Mouse (Mus musculus) kidney, postnatal 4 days (tissue): ENCODE measurements around the gene Scn1a.

Experiments
- DNase-seq, 2 experiments: peaks; one replicate each; pipeline ENCODE4 v3.0.0; 2021; ENCODE audit warnings: mixed read lengths in 2 of 2

Scn1a gene

DNA sequence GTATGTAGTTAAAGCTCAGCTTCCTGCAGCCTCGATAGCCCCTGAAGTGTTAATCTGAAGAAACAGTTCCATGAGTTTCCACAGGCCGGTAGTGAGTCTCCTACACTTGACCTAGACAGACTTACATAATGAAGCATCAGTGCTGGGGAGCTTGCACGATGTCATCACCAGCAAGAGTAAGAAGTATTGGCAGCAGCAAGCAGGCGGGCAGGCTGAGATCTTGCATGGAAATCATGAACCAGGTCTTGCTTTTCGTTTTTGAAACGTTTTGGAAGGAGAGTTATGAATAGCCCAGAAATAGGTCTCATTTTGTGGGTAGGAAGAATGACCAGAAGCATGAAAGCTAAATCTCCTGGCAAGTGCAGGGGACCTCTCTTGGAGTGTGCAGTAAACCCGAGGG, at the start of gene Scn1a:
TSS of gene Scn1a (minus strand) at position 130 of the 400 bp plus-strand sequence.
- DNase-seq = peak in 1 of 2 experiments; percentile 2

GRCm38 (mm10) chr2:66478395-66478794, 37.8 kb upstream of the Scn1a start:
- DNase-seq = no peak

DNA sequence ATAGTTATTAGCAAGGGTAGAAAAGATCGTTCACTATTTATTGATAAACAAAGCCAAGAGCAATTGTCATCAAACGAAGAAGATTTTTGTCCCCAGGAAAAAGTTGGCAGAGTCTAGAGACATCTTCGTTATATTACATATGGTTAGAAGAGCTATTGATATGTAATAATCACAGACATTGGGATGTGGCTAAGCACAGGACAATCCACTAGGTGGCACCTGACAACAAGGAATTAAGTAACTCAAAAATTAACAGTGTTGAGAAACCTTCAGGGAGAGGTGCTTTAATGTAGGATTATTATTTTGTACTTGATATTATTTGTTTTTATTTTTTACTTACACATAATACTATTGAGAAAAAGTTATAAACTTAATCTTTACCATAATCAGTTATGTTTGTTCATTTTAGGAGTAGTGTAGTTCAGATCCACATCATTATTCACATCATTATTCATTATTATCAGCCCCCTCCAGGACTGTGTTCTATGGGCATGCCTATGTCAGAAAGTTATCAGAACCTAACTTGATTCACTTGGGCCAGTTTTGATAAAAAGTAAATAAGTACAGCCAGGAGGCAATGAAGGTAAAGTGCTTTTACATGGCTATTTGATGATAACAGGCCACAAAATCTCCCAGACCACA, 32.7 kb upstream of the Scn1a start:
- peak; percentile 8 to 14 for DNase-seq

DNA sequence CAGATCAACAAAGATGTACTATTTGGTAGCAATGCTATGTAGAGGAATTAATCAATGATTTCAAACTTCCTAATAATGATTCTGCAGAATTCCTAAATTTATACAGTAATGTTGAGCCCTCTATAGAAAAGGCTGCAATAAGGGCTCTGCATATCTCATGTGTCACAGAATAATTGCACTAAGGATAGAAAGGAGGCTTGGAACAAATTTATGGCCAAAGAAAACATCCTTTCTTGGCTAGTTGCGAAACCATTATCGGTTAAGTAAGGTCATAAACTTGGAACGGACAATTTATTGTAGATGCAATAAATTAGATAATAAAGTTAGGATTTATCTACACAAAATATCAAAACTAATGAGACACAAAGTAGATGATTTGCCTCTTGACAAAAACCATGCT, 24.8 kb upstream of the Scn1a start:
- DNase-seq = no peak

DNA sequence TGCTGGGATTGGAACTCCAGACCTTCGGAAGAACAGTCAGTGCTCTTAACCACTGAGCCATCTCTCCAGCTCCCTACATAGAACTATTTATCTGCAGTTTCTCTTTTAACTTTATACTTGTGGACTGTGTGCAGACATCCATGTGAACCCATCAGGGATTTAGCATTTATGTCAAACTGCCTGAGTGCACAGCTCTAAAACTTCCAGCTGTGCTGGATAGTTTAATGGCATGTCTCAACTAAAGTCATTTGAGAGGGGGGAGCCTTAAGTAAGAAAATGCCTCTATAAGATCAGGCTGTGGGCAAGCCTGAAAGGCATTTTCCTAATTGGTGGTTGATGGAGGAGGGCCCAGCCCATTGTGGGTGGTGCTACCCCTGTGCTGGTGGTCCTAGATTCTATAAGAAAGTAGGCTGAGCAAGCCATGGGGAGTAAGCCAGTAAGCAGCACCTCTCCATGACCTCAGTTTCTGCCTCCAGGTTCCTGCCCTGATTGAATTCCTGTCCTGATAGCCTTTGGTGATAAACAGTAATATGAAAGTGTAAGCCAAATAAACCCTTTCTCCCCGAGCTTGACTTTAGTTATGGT, 24.3 kb upstream of the Scn1a start:
- DNase-seq = peak in 1 of 2 experiments; percentile 14

DNA sequence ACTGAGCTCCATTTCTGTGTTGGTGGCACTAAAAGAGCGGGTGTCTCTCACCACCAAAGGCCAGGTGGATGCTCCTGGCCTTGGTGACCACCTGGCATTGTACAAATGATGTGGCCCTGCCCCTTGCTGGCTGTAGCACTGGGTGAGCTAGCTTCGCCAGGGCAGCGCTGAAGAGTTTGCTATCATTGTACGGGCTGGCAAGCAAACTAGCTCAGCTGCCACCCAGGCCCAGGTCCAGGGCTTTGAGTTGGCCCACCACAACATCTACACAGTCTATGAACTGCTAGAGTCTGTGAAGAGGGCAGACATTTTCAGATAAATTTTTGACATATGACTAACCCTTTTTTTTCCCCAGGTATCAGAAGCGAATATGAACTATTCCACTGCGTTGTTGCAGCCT, 23.3 kb upstream of the Scn1a start:
- no peak for DNase-seq

DNA sequence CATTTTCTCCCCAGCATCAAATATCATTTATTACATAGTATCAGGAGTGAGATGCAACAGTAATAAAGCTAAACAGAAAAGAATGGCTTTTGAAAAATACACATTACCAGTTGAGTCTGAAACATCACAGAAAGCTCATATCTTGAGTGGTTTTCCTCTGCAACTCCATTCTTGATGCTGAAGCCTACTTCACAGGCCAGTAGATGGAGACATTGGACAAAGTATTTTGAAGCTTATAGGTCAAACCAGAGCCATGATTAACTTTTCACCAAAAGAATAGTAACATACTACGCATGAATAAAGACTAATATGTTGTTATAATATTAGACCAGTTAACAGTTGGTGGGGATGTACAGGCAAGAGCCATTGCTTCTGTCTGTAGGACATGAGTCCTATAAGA, 21.8 kb upstream of the Scn1a start:
- DNase-seq = no peak

GRCm38 (mm10) chr2:66439764-66440471, 722 bp downstream of the Scn1a start:
- DNase-seq = peak; percentile 18 to 19

DNA sequence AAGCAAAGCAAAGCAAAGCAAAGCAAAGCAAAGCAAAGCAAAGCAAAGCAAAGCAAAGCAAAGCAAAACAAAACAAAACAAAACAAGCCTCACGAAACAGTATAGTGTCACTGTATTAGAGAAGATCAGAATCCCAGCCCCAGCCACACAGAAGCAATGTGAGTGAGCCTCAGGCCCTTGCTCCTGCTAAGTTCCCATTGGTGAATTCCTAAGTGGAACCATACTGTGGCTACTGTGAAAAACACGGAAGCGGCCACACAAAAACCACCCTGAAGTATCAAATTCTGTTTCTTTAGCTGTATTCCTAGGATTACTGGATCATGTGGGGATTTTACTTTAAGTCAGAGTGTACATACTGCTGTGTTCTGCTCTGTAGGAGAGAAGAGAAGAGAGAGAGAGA, 4.4 kb downstream of the Scn1a start:
- DNase-seq = no peak

- peak; percentile 25 to 48 for DNase-seq
Measured at GRCm38 (mm10) chr2:66409740-66410290, 30.8 kb downstream of the Scn1a start.

DNA sequence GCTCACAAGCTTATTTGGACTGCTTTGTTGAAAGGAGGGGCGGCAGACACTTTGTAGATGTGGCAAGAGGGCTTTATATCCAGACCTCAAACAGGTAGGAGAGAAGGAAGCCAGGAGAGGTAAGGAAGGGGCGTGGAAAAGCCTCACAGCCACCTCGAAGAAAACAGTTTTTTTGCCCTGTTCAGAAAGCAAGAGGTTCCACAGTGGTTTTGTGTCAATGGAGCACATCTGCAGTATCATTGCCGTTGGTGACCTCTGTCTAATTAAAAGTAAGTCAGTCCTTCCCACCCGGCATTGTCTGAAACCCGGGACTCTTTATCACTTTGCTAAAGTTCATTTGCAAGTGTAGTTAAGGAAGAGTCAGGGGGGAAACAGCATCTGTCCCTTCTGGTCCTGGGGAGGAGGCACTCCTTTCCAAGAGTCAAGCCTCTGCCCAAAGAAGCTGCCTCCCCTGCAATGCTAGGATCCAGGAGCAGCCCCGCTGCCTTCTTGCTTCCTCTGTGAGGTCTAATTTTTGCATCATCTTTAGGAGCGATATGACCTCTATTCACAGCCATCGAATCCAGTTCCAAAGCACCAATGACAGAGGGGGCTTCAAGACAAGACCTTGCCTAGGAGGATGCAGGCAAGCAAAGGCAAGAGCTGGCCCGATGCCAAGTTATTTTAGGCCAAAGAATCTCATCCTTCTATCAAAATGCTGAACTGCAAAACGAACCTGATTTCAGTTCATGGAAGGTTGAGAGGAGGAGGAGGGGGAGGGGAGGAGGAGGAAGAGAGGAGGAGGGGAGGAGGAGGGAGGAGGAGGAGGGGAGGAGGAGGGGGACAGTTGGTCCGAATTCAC, 31.5 kb downstream of the Scn1a start:
- peak; percentile 17 to 32 for DNase-seq

DNA sequence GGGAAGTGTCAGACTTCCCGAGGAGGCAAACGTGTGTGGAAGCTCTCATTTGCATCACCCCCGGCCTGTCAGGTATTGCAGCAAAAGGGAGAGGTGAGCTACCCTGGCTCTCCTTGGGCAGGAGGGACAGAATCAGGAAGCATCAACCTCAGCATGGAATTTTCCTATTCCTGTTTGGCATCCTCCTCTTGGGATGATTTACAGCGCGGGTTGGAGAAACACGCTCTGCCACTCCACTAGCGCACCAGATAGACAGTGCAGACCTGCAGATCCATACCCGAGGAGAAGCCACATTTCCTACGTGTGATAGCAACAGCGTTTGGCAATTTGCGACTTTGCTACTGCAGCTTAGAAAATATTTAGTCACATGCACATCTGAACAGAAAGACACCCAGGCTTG, 32.2 kb downstream of the Scn1a start:
- peak in 1 of 2 experiments; percentile 2 for DNase-seq

GRCm38 (mm10) chr2:66392586-66392985, 48.1 kb downstream of the Scn1a start:
- no peak for DNase-seq

DNA sequence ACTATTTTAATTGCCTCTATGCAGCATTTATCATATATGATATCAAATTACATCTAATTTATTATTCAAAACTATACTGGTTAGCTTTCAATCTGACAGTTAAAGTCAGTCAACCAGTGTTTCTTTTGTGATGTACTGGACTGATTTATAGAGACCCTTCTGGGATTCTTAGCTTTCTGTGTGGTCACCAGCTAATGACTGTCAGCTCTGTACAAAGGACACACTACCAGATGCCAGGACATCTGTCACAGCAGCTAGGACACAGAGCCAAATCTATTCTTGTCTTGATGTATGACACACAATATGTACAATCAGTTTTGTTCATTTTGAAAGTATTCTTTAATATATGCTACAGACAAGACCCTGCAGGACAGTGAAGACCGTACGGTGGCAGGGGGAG, 72.7 kb downstream of the Scn1a start:
- no peak for DNase-seq

DNA sequence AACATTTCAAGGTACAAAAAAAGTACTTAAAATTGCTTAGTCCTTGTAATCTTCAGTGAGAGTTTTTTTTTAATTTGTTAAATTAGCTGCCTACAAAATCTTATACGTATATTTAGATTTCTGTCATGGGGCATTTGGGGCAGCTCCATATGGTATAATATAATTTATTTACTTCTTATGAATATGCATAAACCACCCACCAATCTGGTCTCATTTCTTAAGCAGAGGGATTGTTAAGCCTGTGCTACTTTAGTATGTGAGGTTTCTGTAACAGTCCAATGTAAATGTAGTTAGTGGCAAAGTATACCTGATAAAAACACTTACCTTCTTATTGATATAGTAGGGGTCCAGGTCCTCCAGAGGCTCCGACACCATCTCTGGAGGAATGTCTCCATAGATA, 90.0 kb downstream of the Scn1a start:
- DNase-seq = no peak

DNA sequence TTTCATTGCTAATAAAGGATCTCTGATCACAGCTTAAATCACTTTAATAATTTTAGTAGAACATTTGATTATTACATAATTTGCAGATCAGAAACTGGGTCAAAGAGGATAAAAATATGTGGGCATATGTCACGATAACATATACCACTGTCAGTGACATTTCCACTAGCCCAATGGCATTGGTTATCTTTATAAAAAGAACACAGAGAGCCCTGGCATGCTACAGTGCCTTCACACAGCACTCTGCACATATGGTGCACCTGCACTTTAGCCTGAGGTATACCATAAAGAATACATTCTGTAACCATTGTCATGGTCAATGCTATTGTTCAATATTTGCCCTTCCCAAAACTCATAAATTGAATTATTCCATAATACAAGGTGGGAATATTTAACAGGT, 94.0 kb downstream of the Scn1a start:
- DNase-seq = no peak

- no peak for DNase-seq
Measured at GRCm38 (mm10) chr2:66346181-66346580, 94.5 kb downstream of the Scn1a start.

DNA sequence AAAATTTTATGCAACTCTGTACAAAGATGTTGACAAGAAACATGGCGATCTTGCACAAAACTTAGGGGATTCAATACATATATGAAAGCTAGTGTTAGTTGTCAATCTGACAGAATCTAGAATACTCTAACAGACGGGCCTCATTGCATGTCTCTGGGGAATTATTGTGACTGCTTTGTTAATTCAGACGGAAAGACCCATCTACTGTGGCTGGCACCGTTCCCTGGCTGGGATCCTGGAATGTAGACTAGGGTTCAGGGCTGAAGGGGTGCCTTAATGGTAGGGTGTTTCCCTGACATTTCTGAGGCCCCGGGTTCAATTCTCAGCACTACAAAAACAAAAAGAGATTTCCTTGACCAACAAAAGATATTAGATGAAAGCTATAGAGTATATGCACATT, 103.2 kb downstream of the Scn1a start:
- DNase-seq = peak in 1 of 2 experiments; percentile 2

- no peak for DNase-seq
Measured at GRCm38 (mm10) chr2:66336396-66336795, 104.2 kb downstream of the Scn1a start.

- DNase-seq = no peak
Measured at GRCm38 (mm10) chr2:66272551-66272950, 168.1 kb downstream of the Scn1a start.

- peak; percentile 98 to 99 for DNase-seq
Measured at GRCm38 (mm10) chr2:66256220-66257131, 184.2 kb downstream of the Scn1a start, which contains the start of gene Ttc21b. Ttc21b (minus strand) TSS chr2:66256617.

- no peak for DNase-seq
Measured at GRCm38 (mm10) chr2:66244013-66244412, 196.6 kb downstream of the Scn1a start.
